14 mouse cellular contexts compared by ENCODE assay signal in genomic region chr17:64100172-64100510, GRCm38 (mm10).
A peak's percentile ranks its signal among the peaks of the same experiment; 100 is the strongest.
DNase-seq lines count a peak whose midpoint lies in the region; ATAC-seq and TF ChIP-seq lines count a peak whose summit lies in the region.
"Had no signal": no experiment of that assay in that cellular context is flagged by ENCODE, and none has a peak within 500 bp of the region (broad histone marks: within the 10 kb centered on the region; RNA-seq: fewer than 3 reads in every experiment).

No protein-coding gene starts in this region.

- TF ChIP-seq POLR2A in brain, embryonic 14.5 days (IDR thresholded peaks at IDR 0.05; ENCODE audit: borderline replicate concordance, extremely low read depth, insufficient read depth, insufficient read length, poor library complexity, severe bottlenecking) = no peak
- no peak for TF ChIP-seq POLR2A in heart, adult 2 months (IDR thresholded peaks at IDR 0.05; ENCODE audit: insufficient read depth, low read depth, low read length)

- H3K9me3 ChIP-seq in heart, embryonic 11.5 days (replicated peaks; ENCODE audit: control insufficient read depth, low read length) = no peaks in the 10 kb centered on the region
- H3K9me3 ChIP-seq: embryonic facial prominence, embryonic 10.5 days; limb, embryonic 12.5 days; midbrain, embryonic 13.5 days had no signal

- no peak overlapping the region for H3K4me3 ChIP-seq in heart, embryonic 11.5 days (ENCODE audit: low read depth, low read length)
- H3K4me3 ChIP-seq in heart, adult 2 months = no peak overlapping the region
- H3K4me3 ChIP-seq: embryonic facial prominence, embryonic 10.5 days; limb, embryonic 12.5 days; midbrain, embryonic 13.5 days had no signal

- TF ChIP-seq CTCF in brain, embryonic 14.5 days (IDR thresholded peaks at IDR 0.05; ENCODE audit: borderline replicate concordance, extremely low read depth, insufficient read depth, insufficient read length) = no peak
- no peak for TF ChIP-seq CTCF in heart, adult 2 months (IDR thresholded peaks at IDR 0.05)

- intact Hi-C loops in heart, adult 2 months (cut with DNase I) = no loop called here
- intact Hi-C loops in heart, postnatal 25 days (cut with DNase I) = no loop called here

- no peak for TF ChIP-seq EP300 in heart, adult 2 months (IDR thresholded peaks at IDR 0.05; ENCODE audit: insufficient read depth, low read depth, low read length)

- no peak for ATAC-seq in heart, embryonic 11.5 days (replicated peaks; ENCODE audit: insufficient number of reproducible peaks, low FRiP score, low TSS enrichment)

- H3K79me2 ChIP-seq in heart, adult 2 months (replicated peaks; ENCODE audit: control insufficient read depth, insufficient read depth, low read length) = no peaks in the 10 kb centered on the region

- no peak overlapping the region for H3K4me2 ChIP-seq in heart, embryonic 11.5 days
- H3K4me2 ChIP-seq: limb, embryonic 12.5 days; midbrain, embryonic 13.5 days had no signal

- no peaks in the 10 kb centered on the region for H3K27me3 ChIP-seq in heart, embryonic 11.5 days (ENCODE audit: control insufficient read depth, insufficient read depth, low read length)
- no peaks in the 10 kb centered on the region for H3K27me3 ChIP-seq in heart, adult 2 months (ENCODE audit: control insufficient read depth, insufficient read depth, low read length)
- H3K27me3 ChIP-seq: limb, embryonic 12.5 days; midbrain, embryonic 13.5 days had no signal

- DNase-seq in heart, adult 11 months = peak; percentile 96
- peak; percentile 39 for DNase-seq in brain, embryonic 14.5 days (ENCODE audit: low read depth)
- DNase-seq in heart, adult 2 months = peak in 1 of 2 experiments; percentile 50
- peak; percentile 14 for DNase-seq in heart, postnatal 25 days (ENCODE audit: low spot score)
- no peak for DNase-seq in thymus, postnatal 14 days
- no peak for DNase-seq in ovary, adult 18-20 months (ENCODE audit: low spot score)
- DNase-seq: gastrocnemius, postnatal 25 days; kidney, postnatal 36 days; right cerebral cortex, postnatal 14 days; thymus, adult 2 months had no signal

- no peak overlapping the region for H3K27ac ChIP-seq in heart, embryonic 11.5 days (ENCODE audit: low read depth, low read length)
- H3K27ac ChIP-seq in heart, adult 2 months = peak overlapping the region; percentile 76
- H3K27ac ChIP-seq: embryonic facial prominence, embryonic 10.5 days; limb, embryonic 12.5 days; midbrain, embryonic 13.5 days had no signal

- H3K4me1 ChIP-seq in heart, embryonic 11.5 days (ENCODE audit: control insufficient read depth, insufficient read depth, low read length) = peaks cover 9% of the 10 kb centered on the region; the same call in 1 of the 2 replicates
- H3K4me1 ChIP-seq in heart, adult 2 months (ENCODE audit: control insufficient read depth, insufficient read depth, low read length) = peaks cover 7% of the 10 kb centered on the region

- WGBS in heart, embryonic 11.5 days (ENCODE audit: insufficient replicate concordance) = 37% methylated on average over 3 of the region's 3 CpGs
- WGBS in heart, adult 2 months = 43% methylated on average over 3 of the region's 3 CpGs

- H3K9ac ChIP-seq in heart, embryonic 11.5 days (ENCODE audit: low read depth, low read length) = no peak overlapping the region
- no peak overlapping the region for H3K9ac ChIP-seq in heart, adult 2 months (ENCODE audit: low read depth, low read length)
- H3K9ac ChIP-seq: limb, embryonic 12.5 days; midbrain, embryonic 13.5 days had no signal

- no peaks in the 10 kb centered on the region for H3K36me3 ChIP-seq in heart, embryonic 11.5 days (ENCODE audit: control insufficient read depth, insufficient read depth, low read length)
- no peaks in the 10 kb centered on the region for H3K36me3 ChIP-seq in heart, adult 2 months (ENCODE audit: control insufficient read depth, insufficient read depth, low read length)
- H3K36me3 ChIP-seq: embryonic facial prominence, embryonic 10.5 days; limb, embryonic 12.5 days; midbrain, embryonic 13.5 days had no signal

Comparison
In these comparisons a context has a peak if more than half of its experiments do, and no peak if none do; other contexts are left out.
1. DNase-seq: peak in heart, adult 11 months (single experiment), brain, embryonic 14.5 days (single experiment) and heart, postnatal 25 days (single experiment); none in thymus, postnatal 14 days (single experiment) and ovary, adult 18-20 months (single experiment).